8 mouse cellular contexts compared by ENCODE assay signal in the genomic region with DNA sequence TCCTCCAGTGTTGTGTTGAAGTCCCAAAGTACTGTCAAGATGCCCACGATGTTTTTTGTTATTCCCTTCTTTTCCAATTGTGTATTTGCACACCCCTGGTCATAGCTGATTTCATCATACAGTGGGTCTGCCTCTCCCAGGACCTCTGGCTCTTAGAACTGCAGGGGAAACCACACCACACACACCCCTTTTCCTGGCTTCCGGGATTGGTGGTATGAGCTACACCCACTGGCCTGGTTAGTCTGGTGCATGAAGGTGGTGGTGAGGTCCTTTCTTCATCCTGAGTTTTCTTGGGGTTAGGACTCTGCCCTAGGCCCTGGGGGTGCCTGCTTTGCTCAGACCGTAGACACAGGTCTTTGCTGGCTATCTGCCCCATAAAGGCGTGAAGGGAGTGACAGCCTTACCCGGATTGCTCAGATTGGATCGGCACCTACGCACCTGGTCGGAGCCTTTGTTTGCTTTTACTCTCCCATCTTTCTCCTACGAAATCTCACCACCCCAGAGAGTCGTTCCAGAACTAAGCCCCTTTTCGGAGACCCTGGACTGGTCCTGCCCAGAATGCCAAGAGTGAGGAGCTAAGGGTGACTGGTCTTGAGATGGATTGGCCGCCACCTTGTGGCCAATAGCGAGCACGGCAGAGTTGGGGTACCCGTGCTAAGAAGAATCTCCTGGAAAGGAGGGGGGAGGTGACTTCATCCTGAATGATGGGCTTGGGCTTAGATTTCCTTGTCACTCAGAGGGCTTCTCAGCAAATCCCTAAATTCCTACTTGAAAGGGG. TPM values are rescaled to one million over a fixed set of nuclear protein-coding genes. Genes with fewer than 3 reads are reported as not detected.
DNase-seq lines count a peak whose midpoint lies in the region; ATAC-seq and TF ChIP-seq lines count a peak whose summit lies in the region.

No protein-coding gene starts in this region.

- no peaks in the 10 kb centered on the region for H3K36me3 ChIP-seq in forebrain, embryonic 16.5 days (ENCODE audit: control insufficient read depth, insufficient read depth)
- H3K36me3 ChIP-seq in kidney, embryonic 16.5 days (ENCODE audit: insufficient read depth, low read length): no peaks in the 10 kb centered on the region
- no peaks in the 10 kb centered on the region for H3K36me3 ChIP-seq in lung, embryonic 14.5 days (ENCODE audit: insufficient read depth)
- H3K36me3 ChIP-seq in small intestine, adult 2 months (ENCODE audit: control insufficient read depth, insufficient read depth, low read length): no peaks in the 10 kb centered on the region

- no peaks in the 10 kb centered on the region for H3K9me3 ChIP-seq in forebrain, embryonic 16.5 days (ENCODE audit: control insufficient read depth, low read length)
- H3K9me3 ChIP-seq in kidney, embryonic 16.5 days (ENCODE audit: low read length): no peaks in the 10 kb centered on the region
- no peaks in the 10 kb centered on the region for H3K9me3 ChIP-seq in lung, embryonic 14.5 days (ENCODE audit: low read depth, low read length)

- H3K4me3 ChIP-seq in forebrain, embryonic 16.5 days (replicated peaks; ENCODE audit: low read length): no peak overlapping the region
- no peak overlapping the region for H3K4me3 ChIP-seq in kidney, embryonic 16.5 days (ENCODE audit: low read length)
- H3K4me3 ChIP-seq in lung, embryonic 14.5 days (ENCODE audit: low read depth, low read length): no peak overlapping the region
- H3K4me3 ChIP-seq in small intestine, adult 2 months (ENCODE audit: low read depth, low read length): no peak overlapping the region

- H3K27ac ChIP-seq in forebrain, embryonic 16.5 days (ENCODE audit: low read length): no peak overlapping the region
- H3K27ac ChIP-seq in kidney, embryonic 16.5 days (ENCODE audit: low read length): no peak overlapping the region
- H3K27ac ChIP-seq in lung, embryonic 14.5 days (ENCODE audit: low read depth): no peak overlapping the region
- H3K27ac ChIP-seq in small intestine, adult 2 months (ENCODE audit: insufficient read depth, low read depth, low read length): no peak overlapping the region

- H3K4me1 ChIP-seq in forebrain, embryonic 16.5 days (replicated peaks; ENCODE audit: control insufficient read depth, insufficient read depth, low read length): peaks cover 49% of the 10 kb centered on the region
- peaks cover 22% of the 10 kb centered on the region for H3K4me1 ChIP-seq in kidney, embryonic 16.5 days (ENCODE audit: insufficient read depth, low read length)
- no peaks in the 10 kb centered on the region for H3K4me1 ChIP-seq in lung, embryonic 14.5 days (ENCODE audit: insufficient read depth)
- no peaks in the 10 kb centered on the region for H3K4me1 ChIP-seq in small intestine, adult 2 months (ENCODE audit: control insufficient read depth, insufficient read depth, insufficient read length, low read length)

- DNase-seq in heart, adult 11 months: peak; percentile 93
- no peak for DNase-seq in heart, postnatal 25 days (ENCODE audit: low spot score)
- peak; percentile 68 for DNase-seq in CD4-positive helper T cell, adult 2 months (ENCODE audit: low read depth, low spot score)
- peak; percentile 46 for DNase-seq in c-Kit-positive CD71-negative TER-119-negative erythroid progenitor cells, embryonic 14.5 days (ENCODE audit: low read depth)
- peak; percentile 85 for DNase-seq in lung, embryonic 14.5 days

- no peak for TF ChIP-seq POLR2A in small intestine, adult 2 months (IDR thresholded peaks at IDR 0.05; ENCODE audit: low read depth, low read length)

- H3K4me2 ChIP-seq in forebrain, embryonic 16.5 days (ENCODE audit: low read length): no peak overlapping the region
- 0 out of 2 replicates have a peak overlapping the region, but pooled peaks have one; percentile 8 for H3K4me2 ChIP-seq in kidney, embryonic 16.5 days (replicated peaks; ENCODE audit: low read depth, low read length)
- H3K4me2 ChIP-seq in lung, embryonic 14.5 days: no peak overlapping the region

- no peaks in the 10 kb centered on the region for H3K27me3 ChIP-seq in forebrain, embryonic 16.5 days (replicated peaks; ENCODE audit: control insufficient read depth, insufficient read depth, low read length)
- peaks cover 58% of the 10 kb centered on the region for H3K27me3 ChIP-seq in kidney, embryonic 16.5 days (ENCODE audit: insufficient read depth, low read length)
- H3K27me3 ChIP-seq in lung, embryonic 14.5 days (ENCODE audit: insufficient read depth, low read length): peaks cover 52% of the 10 kb centered on the region
- H3K27me3 ChIP-seq in small intestine, adult 2 months (ENCODE audit: control insufficient read depth, insufficient read depth, low read length): peaks cover 27% of the 10 kb centered on the region

- ATAC-seq in forebrain, embryonic 16.5 days: peak; percentile 22
- ATAC-seq in kidney, embryonic 16.5 days (ENCODE audit: low FRiP score, low TSS enrichment): no peak
- peak; percentile 38; the same call in 1 of the 2 replicates for ATAC-seq in lung, embryonic 14.5 days (ENCODE audit: insufficient read depth)

- intact Hi-C loops in heart, postnatal 25 days (cut with DNase I): no loop called here

- no peak overlapping the region for H3K9ac ChIP-seq in forebrain, embryonic 16.5 days (replicated peaks; ENCODE audit: low read depth, low read length)
- 0 out of 2 replicates have a peak overlapping the region, but pooled peaks have one; percentile 35 for H3K9ac ChIP-seq in kidney, embryonic 16.5 days (replicated peaks; ENCODE audit: low read length)
- H3K9ac ChIP-seq in lung, embryonic 14.5 days: no peak overlapping the region

- peak; percentile 87 for TF ChIP-seq CTCF in lung, embryonic 14.5 days (IDR thresholded peaks at IDR 0.05; ENCODE audit: low read depth)
- TF ChIP-seq CTCF in small intestine, adult 2 months (IDR thresholded peaks at IDR 0.05; ENCODE audit: extremely low read depth, insufficient read length, insufficient replicate concordance, low read depth, low read length): peak; percentile 82

- 25% methylated on average over 15 of the region's 15 CpGs for WGBS in forebrain, embryonic 16.5 days
- 24% methylated on average over 15 of the region's 15 CpGs for WGBS in kidney, embryonic 16.5 days
- WGBS in lung, embryonic 14.5 days: 26% methylated on average over 15 of the region's 15 CpGs
- 19% methylated on average over 15 of the region's 15 CpGs for WGBS in small intestine, adult 2 months

RNA-seq across cellular contexts. Expression of a gene that starts 17.7 kb away (rescaled TPM):
- 100 to 1,000 TPM in 1 of 2 experiments, 10 to 100 TPM in 1; 93.5 to 106 TPM for total RNA-seq in heart, postnatal 25 days (2021)
- 80.6 and 87.7 TPM in 2 replicates for polyA plus RNA-seq in forebrain, embryonic 16.5 days (2015; fragmentation: Nextera tagmentation; extraction: Ambion mirVana)
- polyA plus RNA-seq in kidney, embryonic 16.5 days (2015; fragmentation: Nextera tagmentation; extraction: Ambion mirVana): 60.4 and 63.2 TPM in 2 replicates
- polyA plus RNA-seq in lung, embryonic 14.5 days (2014; fragmentation: Nextera tagmentation; extraction: Ambion mirVana): 35.5 and 36.4 TPM in 2 replicates
- polyA plus RNA-seq in small intestine, adult 2 months (2012; rRNA removed): 7.1 and 15.6 TPM in 2 replicates
